Mouse (Mus musculus): ENCODE results near the gene Gm17175. TPM values are rescaled to one million over a fixed set of nuclear protein-coding genes. Genes with fewer than 3 reads are reported as not detected.
"Not testable (repeated sequence)": the region's sequence is repeated elsewhere in the genome, so short reads cannot be mapped to it uniquely, and the experiment has no call there.

Gene Gm17175
- not detected for total RNA-seq (2018; cell fraction: chromatin; rRNA removed)
- not detected for total RNA-seq (2018; cell fraction: cytosol; rRNA removed)
- not detected for total RNA-seq (2018; cell fraction: nucleus; rRNA removed)
- polyA plus RNA-seq (2018) = not detected in 3 replicates

DNA sequence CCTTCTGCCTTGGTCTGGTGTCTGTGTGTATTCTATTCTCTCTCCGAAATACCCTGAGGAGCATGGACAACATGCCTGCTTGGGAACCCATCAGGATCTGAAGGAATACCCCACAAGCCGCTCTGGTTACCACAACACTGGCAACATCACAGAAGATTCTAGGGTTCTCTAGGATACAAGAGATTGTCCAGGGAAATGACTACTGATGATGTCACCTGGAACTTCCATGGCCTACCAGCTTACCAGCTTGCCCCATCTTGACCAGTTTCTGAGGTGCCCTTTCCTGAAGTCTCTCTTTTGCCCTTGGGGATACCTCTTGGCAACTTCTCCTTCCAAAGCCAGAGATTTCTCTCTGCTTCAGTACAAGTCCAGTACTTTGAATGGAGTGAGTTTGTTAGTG is at the start of gene Gm17175:
Gene Gm17175 (minus strand): TSS at position 101 of the 400 bp plus-strand sequence.
- H3K4me3 ChIP-seq (ENCODE audit: inconsistent target); H3K79me2 ChIP-seq (ENCODE audit: inconsistent target); H3K27ac ChIP-seq; H3K36me3 ChIP-seq (ENCODE audit: inconsistent target): not testable (repeated sequence)
- WGBS (ENCODE audit: missing documents) = 100% methylated on average over 2 of the region's 2 CpGs

DNA sequence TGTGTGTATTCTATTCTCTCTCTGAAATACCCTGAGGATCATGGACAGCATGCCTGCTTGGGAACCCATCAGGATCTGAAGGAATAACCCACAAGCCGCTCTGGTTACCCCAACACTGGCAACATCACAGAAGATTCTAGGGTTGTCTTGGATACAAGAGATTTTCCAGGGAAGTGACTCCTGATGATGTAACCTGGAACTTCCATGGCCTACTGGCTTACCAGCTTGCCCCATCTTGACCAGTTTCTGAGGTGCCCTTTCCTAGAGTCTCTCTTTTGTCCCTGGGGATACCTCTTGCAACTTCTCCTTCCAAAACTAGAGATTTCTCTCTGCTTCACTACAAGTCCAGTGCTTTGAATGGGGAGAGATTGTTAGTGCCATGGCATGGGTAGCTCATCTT is 37.3 kb upstream of the Gm17175 start, which contains the start of gene Gm17078:
Gene Gm17078 (minus strand): TSS at position 101 of the 400 bp plus-strand sequence.
- WGBS (ENCODE audit: missing documents) = 93% methylated on average over 1 of the region's 1 CpGs
- no peak within 1 kb of the TSS for H3K4me3 ChIP-seq (ENCODE audit: inconsistent target)

DNA sequence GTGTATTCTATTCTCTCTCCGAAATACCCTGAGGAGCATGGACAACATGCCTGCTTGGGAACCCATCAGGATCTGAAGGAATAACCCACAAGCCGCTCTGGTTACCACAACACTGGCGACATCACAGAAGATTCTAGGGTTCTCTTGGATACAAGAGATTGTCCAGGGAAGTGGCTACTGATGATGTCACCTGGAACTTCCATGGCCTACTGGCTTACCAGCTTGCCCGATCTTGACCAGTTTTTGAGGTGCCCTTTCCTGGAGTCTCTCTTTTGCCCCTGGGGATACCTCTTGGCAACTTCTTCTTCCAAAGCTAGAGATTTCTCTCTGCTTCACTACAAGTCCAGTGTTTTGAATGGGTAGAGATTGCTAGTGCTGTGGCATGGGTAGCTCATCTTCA is 18.2 kb upstream of the Gm17175 start, which contains the start of gene Gm17174:
Gene Gm17174 (minus strand): TSS at position 101 of the 400 bp plus-strand sequence.
- not testable (repeated sequence) for H3K36me3 ChIP-seq (ENCODE audit: inconsistent target); H3K27ac ChIP-seq; H3K4me3 ChIP-seq (ENCODE audit: inconsistent target); H3K79me2 ChIP-seq (ENCODE audit: inconsistent target)
- 100% methylated on average over 1 of the region's 4 CpGs for WGBS (ENCODE audit: missing documents)

More for the DNA sequence above, 37.3 kb upstream of the Gm17175 start, which contains the start of gene Gm17078:
- H3K36me3 ChIP-seq (ENCODE audit: inconsistent target) = no peaks in the 10 kb centered on the region
- no peaks in the 10 kb centered on the region for H3K79me2 ChIP-seq (ENCODE audit: inconsistent target)
- no peak within 1 kb of the TSS for H3K27ac ChIP-seq

DNA sequence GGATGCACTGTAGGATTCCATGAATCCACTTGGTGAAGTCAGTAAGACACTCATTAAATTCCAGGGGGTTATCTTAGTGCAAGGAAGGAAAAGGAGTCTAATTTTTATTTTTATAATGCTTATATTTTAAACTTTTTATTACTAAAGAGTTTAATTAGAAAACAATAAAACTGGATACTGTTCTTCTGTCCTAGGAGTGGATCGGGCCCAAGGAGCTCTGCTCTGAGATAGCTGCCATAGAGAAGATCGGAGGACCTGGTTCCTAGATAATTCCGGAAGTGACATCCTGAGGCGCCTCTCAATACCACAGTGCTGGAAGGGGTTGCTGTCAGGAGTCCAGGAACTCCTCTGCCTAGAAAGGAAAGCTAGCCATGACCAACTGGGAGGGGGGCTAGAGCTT is 21.4 kb downstream of the Gm17175 start, which contains the start of gene Gm5622:
Gene Gm5622 (plus strand): TSS at position 301 of the 400 bp plus-strand sequence.
- no peaks in the 10 kb centered on the region for H3K79me2 ChIP-seq (ENCODE audit: inconsistent target)
- 92% methylated on average over 4 of the region's 4 CpGs for WGBS (ENCODE audit: missing documents)
- H3K36me3 ChIP-seq (ENCODE audit: inconsistent target) = no peaks in the 10 kb centered on the region
- H3K27ac ChIP-seq = no peak within 1 kb of the TSS
- no peak within 1 kb of the TSS for H3K4me3 ChIP-seq (ENCODE audit: inconsistent target)

Other genes starting within 250 kb of the Gm17175 start
- not detected in 3 replicates for gene Gm7247, start 212.3 kb downstream of the Gm17175 start, polyA plus RNA-seq (2018)
- not detected in 3 replicates for gene Vmn2r88, start 163.2 kb downstream of the Gm17175 start, polyA plus RNA-seq (2018)
- gene Vmn2r89, start 122.2 kb downstream of the Gm17175 start, polyA plus RNA-seq (2018) = not detected in 3 replicates
- gene Gm5622, start 21.3 kb downstream of the Gm17175 start, polyA plus RNA-seq (2018) = not detected in 3 replicates
- gene Gm17174, start 18.1 kb upstream of the Gm17175 start, polyA plus RNA-seq (2018) = not detected in 3 replicates
- gene Gm17078, start 37.2 kb upstream of the Gm17175 start, polyA plus RNA-seq (2018) = not detected in 3 replicates
- not detected in 3 replicates for gene Gm4181, start 61.6 kb upstream of the Gm17175 start, polyA plus RNA-seq (2018)
- not detected in 3 replicates for gene Gm17079, start 121.4 kb upstream of the Gm17175 start, polyA plus RNA-seq (2018)
- gene Gm5800, start 143.1 kb upstream of the Gm17175 start, polyA plus RNA-seq (2018) = not detected in 3 replicates
- not detected in 3 replicates for gene Ang4, start 199.5 kb upstream of the Gm17175 start, polyA plus RNA-seq (2018)
- not detected in 3 replicates for gene AY358078, start 226.0 kb upstream of the Gm17175 start, polyA plus RNA-seq (2018)

All from macrophage (primary cell).